Mouse (Mus musculus) ES-Bruce4 (cell line): ENCODE measurements around the gene Pdlim3.
"Not testable (repeated sequence)": the region's sequence is repeated elsewhere in the genome, so short reads cannot be mapped to it uniquely, and the experiment has no call there.

Experiments used
- CTCF ChIP-seq: IDR thresholded peaks from one replicate; pipeline ENCODE4 v1.8.1; 2011; ENCODE audit warnings: low read depth, low read length
- EP300 ChIP-seq: IDR thresholded peaks from 2 replicates; pipeline ENCODE4 v1.6.1; 2011; ENCODE audit warnings: low read depth, low read length; ENCODE audit not compliant: insufficient read depth

DNA sequence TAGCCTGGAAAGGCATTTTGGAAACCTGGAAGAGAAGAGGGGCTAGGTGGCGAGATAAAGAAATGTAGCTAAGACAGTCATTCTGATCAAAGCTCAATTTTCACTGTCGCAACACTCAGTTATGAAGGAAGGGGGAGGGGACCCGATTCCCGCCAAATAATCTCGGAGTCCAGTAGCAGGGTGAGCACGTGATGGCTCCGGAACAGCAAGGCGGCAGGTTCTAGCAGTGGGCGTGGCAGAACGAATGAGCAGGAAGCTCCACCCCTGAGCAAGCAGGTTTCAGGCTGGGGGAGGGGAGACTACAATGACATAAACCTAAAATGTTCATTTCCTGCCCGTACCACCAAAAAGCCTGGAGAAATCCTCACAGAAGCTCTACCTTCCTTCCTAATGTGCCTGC is 13.7 kb upstream of the Pdlim3 start:
- TF ChIP-seq EP300, CTCF: not testable (repeated sequence)
